Mouse (Mus musculus): ENCODE measurements at regions not wholly inside any gene's neighbourhood (a gene's known extent, or its start where the extent isn't known, plus 50 kb on each side); places are given as distances from the start of the nearest gene placed in this dataset.
A peak's percentile ranks its signal among the peaks of the same experiment; 100 is the strongest.

- WGBS = 69% methylated on average over 1 of the region's 1 CpGs
- Histone ChIP-seq H3K36me3 (replicated peaks) (no peaks in the 10 kb centered on the region), H3K4me1 (no peaks in the 10 kb centered on the region), H3K27me3 (replicated peaks; ENCODE audit: low read depth, poor library complexity, severe bottlenecking) (no peaks in the 10 kb centered on the region), H3K27ac (replicated peaks) (no peak overlapping the region), H3K9me3 (no peaks in the 10 kb centered on the region), H3K4me3 (no peak overlapping the region)
- no peak for DNase-seq (ENCODE audit: low spot score)
These were observed 314.1 kb upstream of the Plxna2 start for GRCm38 (mm10) chr1:194303951-194304350.

DNA sequence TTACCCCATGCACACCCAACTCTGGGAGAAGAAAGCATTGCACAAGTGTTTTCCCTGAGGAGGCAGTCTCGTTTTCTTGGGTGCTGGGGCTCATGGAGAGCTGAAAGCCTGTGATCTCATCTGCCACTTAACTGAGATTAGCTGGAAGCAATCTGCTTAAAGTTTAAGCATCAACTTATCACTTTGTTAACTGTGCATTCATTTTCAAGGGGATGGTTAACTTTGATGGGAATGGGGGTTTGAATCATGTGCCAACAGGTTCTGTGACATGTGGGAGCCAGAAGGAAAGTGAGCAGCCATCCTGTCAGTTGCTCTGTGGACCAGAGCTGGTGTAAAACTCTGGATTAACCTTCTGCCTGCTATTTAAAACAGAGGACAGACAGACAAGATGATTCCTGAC is 315.2 kb upstream of the Plxna2 start:
- 43% methylated on average over 1 of the region's 1 CpGs for WGBS
- Histone ChIP-seq H3K36me3 (replicated peaks) (no peaks in the 10 kb centered on the region), H3K27me3 (replicated peaks; ENCODE audit: low read depth, poor library complexity, severe bottlenecking) (no peaks in the 10 kb centered on the region), H3K4me3 (no peak overlapping the region), H3K9me3 (no peaks in the 10 kb centered on the region), H3K27ac (replicated peaks) (no peak overlapping the region), H3K4me1 (no peaks in the 10 kb centered on the region)
- no peak for DNase-seq (ENCODE audit: low spot score)

DNA sequence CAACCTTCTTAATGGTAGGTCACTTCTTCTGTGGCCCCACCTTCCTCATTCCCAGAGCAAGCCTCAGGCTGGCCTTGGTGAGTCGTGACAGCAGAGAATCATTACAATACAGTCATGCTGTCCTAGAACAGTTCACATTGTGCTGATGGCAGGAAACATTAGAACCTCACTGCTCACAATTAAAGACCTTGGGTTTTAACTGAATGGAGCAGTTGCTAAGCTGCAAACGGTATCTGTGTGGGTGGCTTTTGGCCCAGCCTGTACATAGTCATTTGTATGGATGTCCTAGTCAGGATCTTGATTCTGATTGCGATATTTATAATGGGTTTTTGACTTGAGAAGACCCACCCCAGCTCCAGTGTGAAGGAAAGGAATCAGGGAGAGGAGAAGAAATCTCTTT is 336.1 kb upstream of the Plxna2 start:
- Histone ChIP-seq H3K27ac (replicated peaks) (no peak overlapping the region), H3K27me3 (replicated peaks; ENCODE audit: low read depth, poor library complexity, severe bottlenecking) (no peaks in the 10 kb centered on the region), H3K4me1 (no peaks in the 10 kb centered on the region), H3K9me3 (no peaks in the 10 kb centered on the region), H3K4me3 (no peak overlapping the region), H3K36me3 (replicated peaks) (no peaks in the 10 kb centered on the region)
- no peak for DNase-seq (ENCODE audit: low spot score)
- WGBS = 66% methylated on average over 3 of the region's 3 CpGs

GRCm38 (mm10) chr1:194268028-194268427 is 350.0 kb upstream of the Plxna2 start:
- Histone ChIP-seq H3K9me3 (no peaks in the 10 kb centered on the region), H3K4me1 (no peaks in the 10 kb centered on the region), H3K27me3 (replicated peaks; ENCODE audit: low read depth, poor library complexity, severe bottlenecking) (no peaks in the 10 kb centered on the region), H3K4me3 (no peak overlapping the region), H3K27ac (replicated peaks) (no peak overlapping the region), H3K36me3 (replicated peaks) (no peaks in the 10 kb centered on the region)
- no peak for DNase-seq (ENCODE audit: low spot score)

DNA sequence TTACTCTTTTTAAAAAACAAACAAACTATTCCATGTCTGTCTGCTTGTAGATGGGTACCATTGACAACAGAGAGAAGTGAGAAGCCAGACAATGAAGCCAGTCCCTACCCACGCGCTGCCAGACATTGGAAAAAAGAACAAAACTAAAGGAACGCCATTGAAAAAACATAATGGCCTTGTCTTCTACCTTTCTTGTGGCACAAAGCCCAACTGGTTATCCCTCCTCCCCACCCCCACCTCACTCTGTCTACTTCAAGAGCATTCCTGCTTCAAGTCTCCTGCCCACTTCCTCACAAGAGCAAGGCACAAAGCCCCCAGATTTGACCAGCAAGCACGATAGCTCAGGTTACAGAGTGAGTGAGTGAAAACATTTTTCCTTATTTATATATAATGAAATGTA is 355.6 kb upstream of the Plxna2 start:
- Histone ChIP-seq H3K27me3 (replicated peaks; ENCODE audit: low read depth, poor library complexity, severe bottlenecking) (no peaks in the 10 kb centered on the region), H3K4me3 (no peak overlapping the region), H3K27ac (replicated peaks) (no peak overlapping the region), H3K36me3 (replicated peaks) (no peaks in the 10 kb centered on the region), H3K4me1 (peaks cover 6% of the 10 kb centered on the region), H3K9me3 (no peaks in the 10 kb centered on the region)
- 58% methylated on average over 4 of the region's 4 CpGs for WGBS
- no peak for DNase-seq (ENCODE audit: low spot score)

GRCm38 (mm10) chr1:194259957-194260356 is 358.1 kb upstream of the Plxna2 start:
- no peak for DNase-seq (ENCODE audit: low spot score)
- Histone ChIP-seq H3K4me1 (peaks cover 6% of the 10 kb centered on the region), H3K27me3 (replicated peaks; ENCODE audit: low read depth, poor library complexity, severe bottlenecking) (no peaks in the 10 kb centered on the region), H3K9me3 (no peaks in the 10 kb centered on the region), H3K36me3 (replicated peaks) (no peaks in the 10 kb centered on the region), H3K4me3 (no peak overlapping the region), H3K27ac (replicated peaks) (no peak overlapping the region)
- WGBS = 86% methylated on average over 3 of the region's 3 CpGs

DNA sequence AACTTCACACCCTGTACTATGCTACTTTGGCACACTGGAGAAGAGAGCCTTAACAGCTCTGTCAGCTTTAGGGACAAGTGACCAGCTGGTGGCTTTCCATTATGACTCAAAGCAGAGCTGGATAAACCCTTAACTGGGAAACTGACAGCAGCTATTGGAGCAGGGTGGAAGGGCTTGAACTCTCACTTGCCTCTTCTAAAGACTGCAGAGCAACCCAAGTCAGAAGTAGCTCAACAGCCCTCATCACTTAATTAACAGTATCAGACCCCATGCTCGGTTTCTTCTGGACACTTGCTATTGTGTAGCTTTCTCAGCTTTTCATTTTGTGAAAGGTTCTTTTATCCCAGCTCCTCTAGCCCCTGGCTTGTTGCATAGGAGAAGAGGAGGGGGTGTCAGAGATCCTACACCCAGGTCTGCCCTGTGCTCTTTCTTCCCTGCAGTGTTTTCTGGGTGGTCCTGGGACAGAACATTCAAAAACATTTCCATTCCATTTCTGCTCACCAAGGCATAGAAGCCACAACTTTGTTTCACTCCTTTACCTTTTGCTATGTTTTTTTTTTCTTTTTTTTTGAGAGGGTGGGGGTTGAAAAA is 373.1 kb upstream of the Plxna2 start:
- Histone ChIP-seq H3K9me3 (no peaks in the 10 kb centered on the region), H3K4me1 (0 out of 2 replicates have a peak, but pooled peaks cover 3% of the 10 kb centered on the region), H3K36me3 (replicated peaks) (no peaks in the 10 kb centered on the region), H3K27ac (replicated peaks) (no peak overlapping the region), H3K27me3 (replicated peaks; ENCODE audit: low read depth, poor library complexity, severe bottlenecking) (no peaks in the 10 kb centered on the region), H3K4me3 (no peak overlapping the region)
- 5% methylated on average over 1 of the region's 1 CpGs for WGBS
- no peak for DNase-seq (ENCODE audit: low spot score)

- Histone ChIP-seq H3K4me3 (no peak overlapping the region), H3K27ac (replicated peaks) (no peak overlapping the region), H3K9me3 (no peaks in the 10 kb centered on the region), H3K36me3 (replicated peaks) (no peaks in the 10 kb centered on the region), H3K4me1 (0 out of 2 replicates have a peak, but pooled peaks cover 3% of the 10 kb centered on the region), H3K27me3 (replicated peaks; ENCODE audit: low read depth, poor library complexity, severe bottlenecking) (no peaks in the 10 kb centered on the region)
- DNase-seq (ENCODE audit: low spot score) = no peak
These were observed 376.9 kb upstream of the Plxna2 start for GRCm38 (mm10) chr1:194241111-194241510.

DNA sequence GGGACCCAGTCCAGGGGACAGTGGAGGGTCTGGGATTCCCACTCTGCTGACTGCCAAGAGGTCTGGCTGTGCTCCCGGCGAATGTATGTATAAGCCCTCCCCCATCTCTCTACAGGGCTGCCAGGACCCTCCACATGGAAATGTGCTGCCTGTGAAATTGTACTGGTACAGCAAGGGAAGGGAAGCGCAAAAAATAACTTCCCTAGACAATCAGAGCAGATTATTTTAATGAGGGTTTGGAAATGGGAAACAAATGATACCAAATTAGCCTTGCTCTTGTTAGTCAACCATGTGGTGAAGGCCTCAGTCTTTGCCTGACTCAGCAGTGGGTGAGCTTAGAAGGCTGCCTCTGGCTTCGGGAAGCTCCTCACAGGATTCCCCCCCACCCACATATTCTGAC is 386.8 kb upstream of the Plxna2 start:
- Histone ChIP-seq H3K4me3 (no peak overlapping the region), H3K36me3 (replicated peaks) (no peaks in the 10 kb centered on the region), H3K27me3 (replicated peaks; ENCODE audit: low read depth, poor library complexity, severe bottlenecking) (no peaks in the 10 kb centered on the region), H3K27ac (replicated peaks) (peak overlapping the region; percentile 1), H3K4me1 (peaks cover 39% of the 10 kb centered on the region), H3K9me3 (no peaks in the 10 kb centered on the region)
- DNase-seq (ENCODE audit: low spot score) = peak; percentile 32
- 50% methylated on average over 4 of the region's 4 CpGs for WGBS

- Histone ChIP-seq H3K36me3 (replicated peaks) (no peaks in the 10 kb centered on the region), H3K9me3 (no peaks in the 10 kb centered on the region), H3K4me3 (no peak overlapping the region), H3K27ac (replicated peaks) (peak overlapping the region; percentile 63), H3K4me1 (peaks cover 53% of the 10 kb centered on the region), H3K27me3 (replicated peaks; ENCODE audit: low read depth, poor library complexity, severe bottlenecking) (no peaks in the 10 kb centered on the region)
- WGBS = 26% methylated on average over 6 of the region's 6 CpGs
- DNase-seq (ENCODE audit: low spot score) = peak; percentile 16
These were observed 391.4 kb upstream of the Plxna2 start for GRCm38 (mm10) chr1:194226550-194227160.

GRCm38 (mm10) chr1:194225786-194226185 is 392.2 kb upstream of the Plxna2 start:
- H3K27ac ChIP-seq (replicated peaks) = no peak overlapping the region
- no peaks in the 10 kb centered on the region for H3K9me3 ChIP-seq
- WGBS = 42% methylated on average over 1 of the region's 1 CpGs
- H3K4me3 ChIP-seq = no peak overlapping the region
- peaks cover 44% of the 10 kb centered on the region for H3K4me1 ChIP-seq
- no peaks in the 10 kb centered on the region for H3K27me3 ChIP-seq (replicated peaks; ENCODE audit: low read depth, poor library complexity, severe bottlenecking)
- no peaks in the 10 kb centered on the region for H3K36me3 ChIP-seq (replicated peaks)
- no peak for DNase-seq (ENCODE audit: low spot score)

GRCm38 (mm10) chr1:194224046-194224445 is 394.0 kb upstream of the Plxna2 start:
- 92% methylated on average over 1 of the region's 1 CpGs for WGBS
- H3K27ac ChIP-seq (replicated peaks) = no peak overlapping the region
- H3K4me1 ChIP-seq = peaks cover 37% of the 10 kb centered on the region

GRCm38 (mm10) chr1:194223610-194224009 is 394.4 kb upstream of the Plxna2 start:
- no peak for DNase-seq (ENCODE audit: low spot score)
- Histone ChIP-seq H3K9me3 (no peaks in the 10 kb centered on the region), H3K27ac (replicated peaks) (no peak overlapping the region; the same call in 1 of the 2 replicates), H3K27me3 (replicated peaks; ENCODE audit: low read depth, poor library complexity, severe bottlenecking) (no peaks in the 10 kb centered on the region), H3K4me3 (no peak overlapping the region), H3K36me3 (replicated peaks) (no peaks in the 10 kb centered on the region), H3K4me1 (peaks cover 37% of the 10 kb centered on the region)
- 67% methylated on average over 2 of the region's 2 CpGs for WGBS

More at GRCm38 (mm10) chr1:194224046-194224445, 394.0 kb upstream of the Plxna2 start:
- no peak for DNase-seq (ENCODE audit: low spot score)
- Histone ChIP-seq H3K27me3 (replicated peaks; ENCODE audit: low read depth, poor library complexity, severe bottlenecking) (no peaks in the 10 kb centered on the region), H3K9me3 (no peaks in the 10 kb centered on the region), H3K4me3 (no peak overlapping the region), H3K36me3 (replicated peaks) (no peaks in the 10 kb centered on the region)
